Mouse (Mus musculus): Measurements from ENCODE around the gene Fgfr2. TPM values are rescaled to one million over a fixed set of nuclear protein-coding genes. Genes with fewer than 3 reads are reported as not detected.

The Fgfr2 gene
- polyA plus RNA-seq, 1 experiment from 2014 or later, result 86.9 TPM

- H3K27me3 ChIP-seq (ENCODE audit: control insufficient read depth, insufficient read depth, low read length), result peaks cover 49% of the 10 kb centered on the region
- no peak overlapping the region for H3K4me2 ChIP-seq (ENCODE audit: low read depth)
- 33% methylated on average over 12 of the region's 12 CpGs for WGBS
- no peak overlapping the region for H3K4me3 ChIP-seq (ENCODE audit: low read depth, low read length)
- no peak overlapping the region for H3K27ac ChIP-seq (ENCODE audit: low read depth, low read length)
- H3K36me3 ChIP-seq (ENCODE audit: control insufficient read depth, insufficient read depth, low read length), result no peaks in the 10 kb centered on the region
- no peaks in the 10 kb centered on the region for H3K9me3 ChIP-seq (ENCODE audit: control insufficient read depth, low read length)
- peaks cover 12% of the 10 kb centered on the region; the same call in 1 of the 2 replicates for H3K4me1 ChIP-seq (ENCODE audit: control insufficient read depth, insufficient read depth, low read length)
- ATAC-seq (ENCODE audit: insufficient read depth, low FRiP score, low TSS enrichment) (no peak), DNase-seq (ENCODE audit: low spot score) (no peak)
- no peak overlapping the region for H3K9ac ChIP-seq (ENCODE audit: low read length)
Measured at GRCm38 (mm10) chr7:130937266-130937841, 2185.8 kb downstream of the Fgfr2 start.

GRCm38 (mm10) chr7:130936472-130936951 lies 2186.6 kb downstream of the Fgfr2 start:
- Histone ChIP-seq H3K9ac (ENCODE audit: low read length) (peak overlapping the region; percentile 33), H3K4me3 (ENCODE audit: low read depth, low read length) (peak overlapping the region; percentile 48), H3K27ac (ENCODE audit: low read depth, low read length) (no peak overlapping the region), H3K36me3 (ENCODE audit: control insufficient read depth, insufficient read depth, low read length) (no peaks in the 10 kb centered on the region), H3K27me3 (ENCODE audit: control insufficient read depth, insufficient read depth, low read length) (peaks cover 49% of the 10 kb centered on the region), H3K4me1 (ENCODE audit: control insufficient read depth, insufficient read depth, low read length) (peaks cover 12% of the 10 kb centered on the region; the same call in 1 of the 2 replicates), H3K4me2 (ENCODE audit: low read depth) (peak overlapping the region; percentile 63), H3K9me3 (ENCODE audit: control insufficient read depth, low read length) (0 out of 2 replicates have a peak, but pooled peaks cover 2% of the 10 kb centered on the region)
- ATAC-seq (ENCODE audit: insufficient read depth, low FRiP score, low TSS enrichment) (0 out of 2 replicates have a peak, but pooled peaks have one; percentile 27), DNase-seq (ENCODE audit: low spot score) (peak; percentile 24)
- WGBS, result under 1% methylated on average over 49 of the region's 49 CpGs

DNA sequence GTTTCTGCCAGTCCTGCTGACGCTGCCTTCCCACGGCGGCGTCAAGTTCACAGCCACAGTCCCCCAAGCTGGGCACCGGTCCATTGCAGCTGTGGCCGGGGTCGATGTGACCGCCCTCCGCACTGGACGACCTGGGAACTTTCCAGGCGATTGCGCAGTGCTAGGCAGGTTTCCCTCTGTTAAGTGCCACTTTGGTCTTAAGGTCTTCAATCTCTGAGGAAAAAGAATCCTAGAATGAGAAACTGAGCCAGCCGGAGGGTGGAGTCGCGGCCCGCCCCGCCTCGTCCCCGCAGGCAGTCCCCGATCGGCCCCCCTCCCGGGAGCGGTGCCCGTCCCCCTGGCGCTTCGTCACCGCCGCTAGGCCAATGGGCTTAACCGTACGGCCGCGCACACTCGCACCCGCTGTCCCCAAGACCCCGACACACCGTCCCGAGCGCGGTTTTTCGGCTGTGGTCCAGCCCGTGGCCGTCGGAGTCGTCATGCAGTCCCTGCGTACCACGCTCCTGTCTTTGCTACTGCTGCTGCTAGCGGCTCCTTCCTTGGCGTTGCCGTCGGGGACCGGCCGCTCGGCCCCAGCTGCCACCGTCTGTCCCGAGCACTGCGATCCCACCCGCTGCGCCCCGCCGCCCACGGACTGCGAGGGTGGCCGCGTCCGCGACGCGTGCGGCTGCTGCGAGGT lies 2187.2 kb downstream of the Fgfr2 start, which contains the start of gene Htra1:
Htra1 (plus strand) TSS at position 319 of the 679 bp plus-strand sequence.
- under 1% methylated on average over 67 of the region's 70 CpGs for whole genome bisulfite sequencing
- peak within 1 kb of the TSS; percentile 33 for H3K9ac ChIP-seq (ENCODE audit: low read length)
- peak; percentile 59 for DNase-seq (ENCODE audit: low spot score)
- H3K9me3 ChIP-seq (ENCODE audit: control insufficient read depth, low read length), result 0 out of 2 replicates have a peak, but pooled peaks cover 2% of the 10 kb centered on the region
- H3K27me3 ChIP-seq (ENCODE audit: control insufficient read depth, insufficient read depth, low read length), result peaks cover 49% of the 10 kb centered on the region
- peak within 1 kb of the TSS; percentile 63 for H3K4me2 ChIP-seq (ENCODE audit: low read depth)
- H3K4me1 ChIP-seq (ENCODE audit: control insufficient read depth, insufficient read depth, low read length), result peaks cover 12% of the 10 kb centered on the region; the same call in 1 of the 2 replicates
- no peaks in the 10 kb centered on the region for H3K36me3 ChIP-seq (ENCODE audit: control insufficient read depth, insufficient read depth, low read length)
- peak; percentile 72; the same call in 1 of the 2 replicates for ATAC-seq (ENCODE audit: insufficient read depth, low FRiP score, low TSS enrichment)
- peak within 1 kb of the TSS; percentile 48 for H3K4me3 ChIP-seq (ENCODE audit: low read depth, low read length)
- H3K27ac ChIP-seq (ENCODE audit: low read depth, low read length), result no peak within 1 kb of the TSS

GRCm38 (mm10) chr7:130935421-130935792 lies 2187.7 kb downstream of the Fgfr2 start:
- H3K27ac ChIP-seq (ENCODE audit: low read depth, low read length), result no peak overlapping the region
- WGBS, result 12% methylated on average over 16 of the region's 16 CpGs
- H3K4me3 ChIP-seq (ENCODE audit: low read depth, low read length), result peak overlapping the region; percentile 48
- ATAC-seq (ENCODE audit: insufficient read depth, low FRiP score, low TSS enrichment) (no peak), DNase-seq (ENCODE audit: low spot score) (no peak)
- H3K27me3 ChIP-seq (ENCODE audit: control insufficient read depth, insufficient read depth, low read length), result peaks cover 49% of the 10 kb centered on the region
- peak overlapping the region; percentile 63 for H3K4me2 ChIP-seq (ENCODE audit: low read depth)
- peaks cover 12% of the 10 kb centered on the region; the same call in 1 of the 2 replicates for H3K4me1 ChIP-seq (ENCODE audit: control insufficient read depth, insufficient read depth, low read length)
- H3K9ac ChIP-seq (ENCODE audit: low read length), result no peak overlapping the region
- H3K36me3 ChIP-seq (ENCODE audit: control insufficient read depth, insufficient read depth, low read length), result no peaks in the 10 kb centered on the region
- H3K9me3 ChIP-seq (ENCODE audit: control insufficient read depth, low read length), result 0 out of 2 replicates have a peak, but pooled peaks cover 2% of the 10 kb centered on the region

DNA sequence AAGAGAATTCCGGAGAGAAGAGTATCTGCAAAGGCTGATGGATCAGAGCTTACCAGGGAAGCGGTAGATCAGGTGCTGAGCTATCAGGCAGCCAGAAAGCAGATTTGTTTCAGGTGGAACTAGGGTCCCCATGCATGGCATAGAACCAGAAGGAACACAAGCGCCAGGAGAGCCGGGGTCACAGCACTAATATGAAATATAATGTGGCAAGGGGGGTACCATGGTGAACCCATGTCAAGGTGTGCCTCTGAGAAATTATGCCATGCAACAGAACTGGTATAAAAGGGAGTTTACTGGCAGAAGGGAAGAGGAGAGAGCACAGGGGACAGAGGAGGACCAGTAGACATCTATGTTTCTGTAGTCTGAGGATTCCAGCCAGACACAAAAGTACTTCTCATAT lies 2188.5 kb downstream of the Fgfr2 start:
- 88% methylated on average over 4 of the region's 4 CpGs for WGBS
- no peak for ATAC-seq (ENCODE audit: insufficient read depth, low FRiP score, low TSS enrichment)

GRCm38 (mm10) chr7:130932921-130933320 lies 2190.2 kb downstream of the Fgfr2 start:
- Histone ChIP-seq H3K9me3 (ENCODE audit: control insufficient read depth, low read length) (0 out of 2 replicates have a peak, but pooled peaks cover 2% of the 10 kb centered on the region), H3K4me3 (ENCODE audit: low read depth, low read length) (no peak overlapping the region), H3K27me3 (ENCODE audit: control insufficient read depth, insufficient read depth, low read length) (peaks cover 37% of the 10 kb centered on the region), H3K27ac (ENCODE audit: low read depth, low read length) (no peak overlapping the region), H3K4me1 (ENCODE audit: control insufficient read depth, insufficient read depth, low read length) (peaks cover 12% of the 10 kb centered on the region; the same call in 1 of the 2 replicates), H3K4me2 (ENCODE audit: low read depth) (no peak overlapping the region), H3K36me3 (ENCODE audit: control insufficient read depth, insufficient read depth, low read length) (no peaks in the 10 kb centered on the region), H3K9ac (ENCODE audit: low read length) (no peak overlapping the region)
- 89% methylated on average over 9 of the region's 9 CpGs for WGBS
- ATAC-seq (ENCODE audit: insufficient read depth, low FRiP score, low TSS enrichment) (no peak), DNase-seq (ENCODE audit: low spot score) (no peak)

More for the DNA sequence above, 2188.5 kb downstream of the Fgfr2 start:
- Histone ChIP-seq H3K9me3 (ENCODE audit: control insufficient read depth, low read length) (0 out of 2 replicates have a peak, but pooled peaks cover 2% of the 10 kb centered on the region), H3K4me3 (ENCODE audit: low read depth, low read length) (no peak overlapping the region), H3K36me3 (ENCODE audit: control insufficient read depth, insufficient read depth, low read length) (no peaks in the 10 kb centered on the region), H3K9ac (ENCODE audit: low read length) (no peak overlapping the region), H3K4me2 (ENCODE audit: low read depth) (no peak overlapping the region), H3K27ac (ENCODE audit: low read depth, low read length) (no peak overlapping the region), H3K4me1 (ENCODE audit: control insufficient read depth, insufficient read depth, low read length) (peaks cover 12% of the 10 kb centered on the region; the same call in 1 of the 2 replicates), H3K27me3 (ENCODE audit: control insufficient read depth, insufficient read depth, low read length) (peaks cover 49% of the 10 kb centered on the region)
- DNase-seq (ENCODE audit: low spot score), result no peak

DNA sequence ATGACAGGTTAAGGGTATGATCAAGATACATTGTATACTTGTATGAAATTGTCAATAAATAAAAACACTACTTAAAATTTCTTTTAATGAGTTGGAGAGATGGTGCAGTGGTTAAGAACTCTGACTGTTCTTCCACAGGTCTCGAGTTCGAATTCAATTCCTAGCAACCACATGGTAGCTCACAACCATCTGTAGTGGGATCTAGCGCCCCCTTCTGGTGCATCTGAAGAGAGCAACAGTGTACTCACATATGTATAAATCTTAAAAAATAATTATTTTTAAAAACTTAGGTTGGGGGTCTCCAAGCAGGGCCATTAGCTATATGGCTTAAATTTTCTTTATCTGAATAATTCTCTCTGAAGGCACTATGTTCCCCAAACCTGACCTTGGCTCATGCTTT lies 2192.7 kb downstream of the Fgfr2 start:
- H3K9me3 ChIP-seq (ENCODE audit: control insufficient read depth, low read length), result 0 out of 2 replicates have a peak, but pooled peaks cover 2% of the 10 kb centered on the region
- no peak overlapping the region for H3K4me2 ChIP-seq (ENCODE audit: low read depth)
- no peak for ATAC-seq (ENCODE audit: insufficient read depth, low FRiP score, low TSS enrichment)
- no peak overlapping the region for H3K27ac ChIP-seq (ENCODE audit: low read depth, low read length)
- 69% methylated on average over 3 of the region's 3 CpGs for WGBS
- no peak overlapping the region for H3K4me3 ChIP-seq (ENCODE audit: low read depth, low read length)
- H3K9ac ChIP-seq (ENCODE audit: low read length), result no peak overlapping the region
- DNase-seq (ENCODE audit: low spot score), result no peak
- peaks cover 12% of the 10 kb centered on the region for H3K27me3 ChIP-seq (ENCODE audit: control insufficient read depth, insufficient read depth, low read length)
- no peaks in the 10 kb centered on the region for H3K36me3 ChIP-seq (ENCODE audit: control insufficient read depth, insufficient read depth, low read length)
- H3K4me1 ChIP-seq (ENCODE audit: control insufficient read depth, insufficient read depth, low read length), result 0 out of 2 replicates have a peak, but pooled peaks cover 3% of the 10 kb centered on the region

- 76% methylated on average over 13 of the region's 13 CpGs for WGBS
- no peaks in the 10 kb centered on the region for H3K27me3 ChIP-seq (ENCODE audit: control insufficient read depth, insufficient read depth, low read length)
- H3K4me1 ChIP-seq (ENCODE audit: control insufficient read depth, insufficient read depth, low read length), result no peaks in the 10 kb centered on the region
- DNase-seq (ENCODE audit: low spot score) (no peak), ATAC-seq (ENCODE audit: insufficient read depth, low FRiP score, low TSS enrichment) (no peak)
- no peak overlapping the region for H3K4me3 ChIP-seq (ENCODE audit: low read depth, low read length)
- no peaks in the 10 kb centered on the region for H3K36me3 ChIP-seq (ENCODE audit: control insufficient read depth, insufficient read depth, low read length)
- H3K9ac ChIP-seq (ENCODE audit: low read length), result no peak overlapping the region
- no peaks in the 10 kb centered on the region for H3K9me3 ChIP-seq (ENCODE audit: control insufficient read depth, low read length)
- H3K4me2 ChIP-seq (ENCODE audit: low read depth), result no peak overlapping the region
- no peak overlapping the region for H3K27ac ChIP-seq (ENCODE audit: low read depth, low read length)
Measured at GRCm38 (mm10) chr7:130922981-130923731, 2200.0 kb downstream of the Fgfr2 start.
